8 mouse cellular contexts compared by ENCODE assay signal in the genomic region with DNA sequence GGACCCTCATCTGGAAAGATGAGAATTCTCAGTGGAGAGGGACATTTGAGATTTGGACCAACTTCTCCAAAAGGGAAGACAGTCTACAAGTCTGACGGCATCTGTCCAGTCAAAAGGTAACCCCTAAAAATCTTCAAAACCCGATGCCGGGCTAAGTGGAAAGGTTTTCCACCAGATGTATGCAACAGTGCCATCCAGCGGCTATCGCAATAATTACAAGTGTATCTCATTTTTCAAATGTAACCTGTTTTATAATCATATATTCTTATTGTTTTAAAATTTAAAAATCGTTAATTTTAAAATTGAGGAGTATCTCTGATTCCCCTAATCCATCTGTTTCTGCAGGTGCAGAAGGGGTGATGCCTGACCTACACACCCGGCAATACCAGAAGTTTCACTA.
A peak's percentile ranks its signal among the peaks of the same experiment; 100 is the strongest.
DNase-seq lines count a peak whose midpoint lies in the region; ATAC-seq and TF ChIP-seq lines count a peak whose summit lies in the region.

No protein-coding gene starts in this region.

- H3K9me3 ChIP-seq in forebrain, postnatal 0 days (ENCODE audit: low read length), result no peaks in the 10 kb centered on the region
- H3K9me3 ChIP-seq in forebrain, embryonic 12.5 days, result no peaks in the 10 kb centered on the region
- H3K9me3 ChIP-seq in embryonic facial prominence, embryonic 14.5 days (ENCODE audit: control insufficient read depth, low read length), result no peaks in the 10 kb centered on the region
- H3K9me3 ChIP-seq in midbrain, embryonic 14.5 days (ENCODE audit: control insufficient read depth, low read length), result no peaks in the 10 kb centered on the region

- H3K4me1 ChIP-seq in forebrain, postnatal 0 days (ENCODE audit: insufficient read depth), result peaks cover 8% of the 10 kb centered on the region; the same call in 1 of the 2 replicates
- H3K4me1 ChIP-seq in forebrain, embryonic 12.5 days, result peaks cover 7% of the 10 kb centered on the region
- H3K4me1 ChIP-seq in embryonic facial prominence, embryonic 14.5 days (ENCODE audit: control insufficient read depth, insufficient read depth, low read length), result 0 out of 2 replicates have a peak, but pooled peaks cover 3% of the 10 kb centered on the region
- no peaks in the 10 kb centered on the region for H3K4me1 ChIP-seq in midbrain, embryonic 14.5 days (ENCODE audit: control insufficient read depth, insufficient read depth, low read length)

- TF ChIP-seq CTCF in forebrain, postnatal 0 days (IDR thresholded peaks at IDR 0.05; ENCODE audit: low read depth), result peak; percentile 72

- H3K27ac ChIP-seq in forebrain, postnatal 0 days (ENCODE audit: low read depth, low read length), result no peak overlapping the region
- no peak overlapping the region for H3K27ac ChIP-seq in forebrain, embryonic 12.5 days
- no peak overlapping the region for H3K27ac ChIP-seq in embryonic facial prominence, embryonic 14.5 days (replicated peaks; ENCODE audit: low read depth, low read length)
- H3K27ac ChIP-seq in midbrain, embryonic 14.5 days (replicated peaks; ENCODE audit: low read depth, low read length), result no peak overlapping the region

- 13% methylated on average over 7 of the region's 7 CpGs for WGBS in forebrain, postnatal 0 days
- WGBS in forebrain, embryonic 12.5 days, result 15% methylated on average over 7 of the region's 7 CpGs
- WGBS in embryonic facial prominence, embryonic 14.5 days, result 12% methylated on average over 7 of the region's 7 CpGs
- WGBS in midbrain, embryonic 14.5 days, result 16% methylated on average over 7 of the region's 7 CpGs

- H3K9ac ChIP-seq in forebrain, postnatal 0 days, result no peak overlapping the region
- H3K9ac ChIP-seq in forebrain, embryonic 12.5 days, result no peak overlapping the region
- no peak overlapping the region for H3K9ac ChIP-seq in embryonic facial prominence, embryonic 14.5 days (ENCODE audit: low read depth, low read length)
- no peak overlapping the region for H3K9ac ChIP-seq in midbrain, embryonic 14.5 days (replicated peaks; ENCODE audit: low read length)

- no peak overlapping the region for H3K4me3 ChIP-seq in forebrain, postnatal 0 days (ENCODE audit: low read depth, low read length)
- no peak overlapping the region for H3K4me3 ChIP-seq in forebrain, embryonic 12.5 days (replicated peaks)
- H3K4me3 ChIP-seq in embryonic facial prominence, embryonic 14.5 days (ENCODE audit: low read depth, low read length), result no peak overlapping the region
- H3K4me3 ChIP-seq in midbrain, embryonic 14.5 days (replicated peaks; ENCODE audit: low read depth, low read length), result no peak overlapping the region

- H3K36me3 ChIP-seq in forebrain, postnatal 0 days (ENCODE audit: insufficient read depth), result no peaks in the 10 kb centered on the region
- H3K36me3 ChIP-seq in forebrain, embryonic 12.5 days (replicated peaks), result no peaks in the 10 kb centered on the region
- no peaks in the 10 kb centered on the region for H3K36me3 ChIP-seq in embryonic facial prominence, embryonic 14.5 days (ENCODE audit: control insufficient read depth, insufficient read depth, low read length)
- no peaks in the 10 kb centered on the region for H3K36me3 ChIP-seq in midbrain, embryonic 14.5 days (ENCODE audit: control insufficient read depth, insufficient read depth, low read length)

- peaks cover 6% of the 10 kb centered on the region; the same call in 1 of the 2 replicates for H3K27me3 ChIP-seq in forebrain, postnatal 0 days (ENCODE audit: insufficient read depth, low read length)
- H3K27me3 ChIP-seq in forebrain, embryonic 12.5 days, result peaks cover 11% of the 10 kb centered on the region; the same call in 1 of the 2 replicates
- H3K27me3 ChIP-seq in embryonic facial prominence, embryonic 14.5 days (replicated peaks; ENCODE audit: control insufficient read depth, insufficient read depth, low read length), result peaks cover 2% of the 10 kb centered on the region; the same call in 1 of the 2 replicates
- H3K27me3 ChIP-seq in midbrain, embryonic 14.5 days (ENCODE audit: control insufficient read depth, insufficient read depth, low read length), result peaks cover 3% of the 10 kb centered on the region; the same call in 1 of the 2 replicates

- peak overlapping the region; percentile 35; the same call in 1 of the 2 replicates for H3K4me2 ChIP-seq in forebrain, postnatal 0 days (ENCODE audit: low read depth)
- no peak overlapping the region for H3K4me2 ChIP-seq in forebrain, embryonic 12.5 days
- H3K4me2 ChIP-seq in embryonic facial prominence, embryonic 14.5 days (ENCODE audit: low read depth, low read length), result no peak overlapping the region
- peak overlapping the region; percentile 24; the same call in 1 of the 2 replicates for H3K4me2 ChIP-seq in midbrain, embryonic 14.5 days (ENCODE audit: low read length)

- ATAC-seq in forebrain, postnatal 0 days, result no peak
- no peak for ATAC-seq in forebrain, embryonic 12.5 days (ENCODE audit: low FRiP score)
- ATAC-seq in embryonic facial prominence, embryonic 14.5 days (ENCODE audit: low read depth), result no peak
- no peak for ATAC-seq in midbrain, embryonic 14.5 days (ENCODE audit: low FRiP score, low TSS enrichment)

- DNase-seq in forebrain, postnatal 0 days, result peak; percentile 81
- DNase-seq in urinary bladder, postnatal 25 days (ENCODE audit: low spot score), result peak; percentile 53
- DNase-seq in urinary bladder, adult 2 months (ENCODE audit: low spot score), result no peak
- DNase-seq in embryonic facial prominence, embryonic 14.5 days (ENCODE audit: low spot score), result peak; percentile 67
- peak; percentile 52 to 59 for DNase-seq in layer of hippocampus, postnatal 14 days (ENCODE audit: low spot score in 2 of 2)
- DNase-seq in midbrain, embryonic 14.5 days, result peak; percentile 86
- DNase-seq in natural killer cell, adult 2 months (ENCODE audit: low spot score in 2 of 2), result no peak

Comparison
In these comparisons a context has a peak if more than half of its experiments do, and no peak if none do; other contexts are left out.
1. DNase-seq: peak in forebrain, postnatal 0 days (single experiment), urinary bladder, postnatal 25 days (single experiment), embryonic facial prominence, embryonic 14.5 days (single experiment), layer of hippocampus, postnatal 14 days (2 of 2) and midbrain, embryonic 14.5 days (single experiment); none in urinary bladder, adult 2 months (single experiment) and natural killer cell, adult 2 months (0 of 2).
2. H3K4me2 ChIP-seq: peak in forebrain, postnatal 0 days (single experiment) and midbrain, embryonic 14.5 days (single experiment); none in forebrain, embryonic 12.5 days (single experiment) and embryonic facial prominence, embryonic 14.5 days (single experiment).